Mouse (Mus musculus) heart, embryonic 14.5 days (tissue): ENCODE measurements around the gene Zfp462. TPM values are rescaled to one million over a fixed set of nuclear protein-coding genes. Genes with fewer than 3 reads are reported as not detected.
"Not testable (repeated sequence)": the region's sequence is repeated elsewhere in the genome, so short reads cannot be mapped to it uniquely, and the experiment has no call there.

Experiments used
- ATAC-seq: fragments of 200-750 bp; cut with Nextera tagmentation; 2 replicates; pipeline ENCODE4 v1.8.0; 2017; ENCODE audit warnings: low read depth, moderate TSS enrichment; ENCODE audit not compliant: insufficient number of reproducible peaks, insufficient read depth, low FRiP score
- H3K27ac ChIP-seq, 2 experiments: fragments of 200-500 bp in 1 of 2; fragments of 300-500 bp in 1 of 2; sonication (generic) in 1 of 2; replicated peaks in 1 of 2; 2 replicates each; pipeline ENCODE4 v1.5.1; 2012 to 2014; ENCODE audit warnings: low read depth in 2 of 2, low read length in 2 of 2, control low read depth in 1 of 2, mild to moderate bottlenecking in 1 of 2, mixed read lengths in 1 of 2; ENCODE audit not compliant: control insufficient read depth in 1 of 2, insufficient read depth in 1 of 2
- H3K27me3 ChIP-seq: fragments of 300-500 bp; sonication (generic); 2 replicates; pipeline ENCODE4 v1.6.1; 2014; ENCODE audit warnings: mild to moderate bottlenecking, low read length, control low read depth; ENCODE audit not compliant: control insufficient read depth, insufficient read depth
- H3K36me3 ChIP-seq: fragments of 300-500 bp; sonication (generic); 2 replicates; pipeline ENCODE4 v1.6.1; 2014; ENCODE audit warnings: mild to moderate bottlenecking, control low read depth, low read length, mixed read lengths; ENCODE audit not compliant: control insufficient read depth, insufficient read depth
- H3K4me1 ChIP-seq, 2 experiments: fragments of 200-500 bp in 1 of 2; fragments of 300-500 bp in 1 of 2; sonication (generic) in 1 of 2; 2 replicates each; pipeline ENCODE4 v1.6.1; 2012 to 2014; ENCODE audit warnings: low read length in 2 of 2, control low read depth in 1 of 2, mixed read lengths in 1 of 2; ENCODE audit not compliant: control insufficient read depth in 2 of 2, insufficient read depth in 2 of 2
- H3K4me2 ChIP-seq: fragments of 300-500 bp; sonication (generic); 2 replicates; pipeline ENCODE4 v1.6.1; 2014; ENCODE audit warnings: mild to moderate bottlenecking, low read length
- H3K4me3 ChIP-seq, 2 experiments: fragments of 200-500 bp in 1 of 2; fragments of 300-500 bp in 1 of 2; sonication (generic) in 1 of 2; 2 replicates each; pipeline ENCODE4 v1.5.1; 2012 to 2014; ENCODE audit warnings: low read length in 2 of 2, mild to moderate bottlenecking in 2 of 2, control low read depth in 1 of 2, low read depth in 1 of 2, moderate library complexity in 1 of 2; ENCODE audit not compliant: control insufficient read depth in 1 of 2, insufficient read depth in 1 of 2
- H3K9ac ChIP-seq: fragments of 300-500 bp; sonication (generic); 2 replicates; pipeline ENCODE4 v1.6.1; 2014; ENCODE audit warnings: mild to moderate bottlenecking, low read length
- H3K9me3 ChIP-seq: fragments of 300-500 bp; sonication (generic); 2 replicates; pipeline ENCODE4 v1.6.1; 2016; ENCODE audit warnings: low read length, control low read depth; ENCODE audit not compliant: control insufficient read depth
- WGBS: fragments of 180-500 bp; shearing (Covaris S2); extraction: QIAGEN DNeasy Blood & Tissue Kit; methylation state at CpG from one replicate; pipeline ENCODE4 v1.1.7; 2014; 5-methylcytosine and 5-hydroxymethylcytosine counted together
- polyA plus RNA-seq: library from polyadenylated mRNA; unstranded; fragments of >200 nt; fragmentation: Nextera tagmentation; extraction: Ambion mirVana; gene quantifications from 2 replicates; pipeline ENCODE4 v1.2.1, GENCODE M21; 2014

Gene Zfp462
- polyA plus RNA-seq, 1 experiment from 2014 or later = 3.7 TPM

GRCm38 (mm10) chr4:54926456-54926855 lies 18.4 kb upstream of the Zfp462 start:
- WGBS = 92% methylated on average over 5 of the region's 5 CpGs
- not testable (repeated sequence) for ATAC-seq, H3K36me3 ChIP-seq, H3K4me1 ChIP-seq, H3K27me3 ChIP-seq, H3K4me3 ChIP-seq, H3K4me2 ChIP-seq, H3K9ac ChIP-seq, H3K27ac ChIP-seq, H3K9me3 ChIP-seq

- H3K9me3 ChIP-seq, H3K9ac ChIP-seq, H3K27ac ChIP-seq, H3K36me3 ChIP-seq, ATAC-seq, H3K4me1 ChIP-seq, H3K27me3 ChIP-seq, H3K4me3 ChIP-seq, H3K4me2 ChIP-seq: not testable (repeated sequence)
- 65% methylated on average over 8 of the region's 8 CpGs for WGBS
Observed at GRCm38 (mm10) chr4:54927321-54928062, 17.4 kb upstream of the Zfp462 start.

- Histone ChIP-seq H3K4me3 (no peak overlapping the region), H3K9me3 (no peaks in the 10 kb centered on the region), H3K36me3 (no peaks in the 10 kb centered on the region), H3K4me2 (no peak overlapping the region), H3K27ac (no peak overlapping the region), H3K4me1 (no peaks in the 10 kb centered on the region), H3K27me3 (no peaks in the 10 kb centered on the region), H3K9ac (no peak overlapping the region)
- whole genome bisulfite sequencing = 74% methylated on average over 2 of the region's 2 CpGs
- no peak for ATAC-seq
Observed at GRCm38 (mm10) chr4:54929686-54930085, 15.2 kb upstream of the Zfp462 start.

- H3K9ac ChIP-seq = no peak overlapping the region
- H3K4me2 ChIP-seq = no peak overlapping the region
- no peak overlapping the region for H3K4me3 ChIP-seq
- no peak overlapping the region for H3K27ac ChIP-seq
- H3K9me3 ChIP-seq = no peaks in the 10 kb centered on the region
- H3K4me1 ChIP-seq = no peaks in the 10 kb centered on the region
- no peak for ATAC-seq
- H3K27me3 ChIP-seq = no peaks in the 10 kb centered on the region
- WGBS = 29% methylated on average over 2 of the region's 2 CpGs
- no peaks in the 10 kb centered on the region for H3K36me3 ChIP-seq
Observed at GRCm38 (mm10) chr4:54932668-54933067, 12.2 kb upstream of the Zfp462 start.

- Histone ChIP-seq H3K27me3 (no peaks in the 10 kb centered on the region), H3K27ac (no peak overlapping the region), H3K4me3 (no peak overlapping the region), H3K4me1 (no peaks in the 10 kb centered on the region), H3K9ac (no peak overlapping the region), H3K9me3 (no peaks in the 10 kb centered on the region), H3K4me2 (no peak overlapping the region), H3K36me3 (no peaks in the 10 kb centered on the region)
- ATAC-seq = no peak
- WGBS = 89% methylated on average over 1 of the region's 1 CpGs
Observed at GRCm38 (mm10) chr4:54937161-54937560, 7.7 kb upstream of the Zfp462 start.

GRCm38 (mm10) chr4:54945603-54946445 lies 976 bp downstream of the Zfp462 start:
- peak overlapping the region; percentile 85 for H3K4me2 ChIP-seq
- H3K9ac ChIP-seq = peak overlapping the region; percentile 80
- H3K9me3 ChIP-seq = no peaks in the 10 kb centered on the region
- peaks cover 4 to 19% of the 10 kb centered on the region in 2 experiments; a peak in 3 of 4 replicates for H3K4me1 ChIP-seq
- ATAC-seq = no peak
- WGBS = under 1% methylated on average over 36 of the region's 36 CpGs
- H3K4me3 ChIP-seq = peak overlapping the region; percentile 72 to 74
- peak overlapping the region; percentile 6 to 36; a peak in 2 of 4 replicates for H3K27ac ChIP-seq
- H3K36me3 ChIP-seq = no peaks in the 10 kb centered on the region
- H3K27me3 ChIP-seq = no peaks in the 10 kb centered on the region

GRCm38 (mm10) chr4:54946662-54947055 lies 1.8 kb downstream of the Zfp462 start:
- peaks cover 4 to 19% of the 10 kb centered on the region in 2 experiments; a peak in 3 of 4 replicates for H3K4me1 ChIP-seq
- peak overlapping the region; percentile 72 to 74 for H3K4me3 ChIP-seq
- peak overlapping the region; percentile 85 for H3K4me2 ChIP-seq
- peak overlapping the region; percentile 77 to 81 for H3K27ac ChIP-seq
- H3K27me3 ChIP-seq = no peaks in the 10 kb centered on the region
- peak overlapping the region; percentile 80 for H3K9ac ChIP-seq
- H3K9me3 ChIP-seq = no peaks in the 10 kb centered on the region
- ATAC-seq = no peak
- no peaks in the 10 kb centered on the region for H3K36me3 ChIP-seq
- under 1% methylated on average over 10 of the region's 10 CpGs for WGBS
